Mouse (Mus musculus) heart, embryonic 16.5 days (tissue): ENCODE results near the gene Anks1b. TPM values are rescaled to one million over a fixed set of nuclear protein-coding genes. Genes with fewer than 3 reads are reported as not detected.

Experiments
- ATAC-seq: fragments of 200-750 bp; cut with Nextera tagmentation; replicated peaks from 2 replicates; pipeline ENCODE4 v1.8.0; 2017; ENCODE audit warnings: moderate number of reproducible peaks; ENCODE audit not compliant: insufficient read depth, low FRiP score; ENCODE audit errors: extremely low read depth
- H3K27ac ChIP-seq: fragments of 300-500 bp; sonication (generic); 2 replicates; pipeline ENCODE4 v1.5.1; 2014; ENCODE audit warnings: mild to moderate bottlenecking, low read length, control low read depth, moderate library complexity
- H3K27me3 ChIP-seq: fragments of 300-500 bp; sonication (generic); 2 replicates; pipeline ENCODE4 v1.6.1; 2014; ENCODE audit warnings: low read length, mixed read lengths; ENCODE audit not compliant: control insufficient read depth, insufficient read depth
- H3K36me3 ChIP-seq: fragments of 300-500 bp; sonication (generic); 2 replicates; pipeline ENCODE4 v1.6.1; 2014; ENCODE audit not compliant: control insufficient read depth, insufficient read depth
- H3K4me1 ChIP-seq: fragments of 300-500 bp; sonication (generic); 2 replicates; pipeline ENCODE4 v1.6.1; 2014; ENCODE audit warnings: low read length, mixed read lengths; ENCODE audit not compliant: control insufficient read depth, insufficient read depth
- H3K4me2 ChIP-seq: fragments of 300-500 bp; sonication (generic); 2 replicates; pipeline ENCODE4 v1.6.1; 2014; ENCODE audit warnings: low read depth, mild to moderate bottlenecking, control low read depth, low read length
- H3K4me3 ChIP-seq: fragments of 300-500 bp; sonication (generic); 2 replicates; pipeline ENCODE4 v1.5.1; 2014; ENCODE audit warnings: mild to moderate bottlenecking, control low read depth, low read length
- H3K9ac ChIP-seq: fragments of 300-500 bp; sonication (generic); 2 replicates; pipeline ENCODE4 v1.6.1; 2014; ENCODE audit warnings: low read length, control low read depth
- H3K9me3 ChIP-seq: fragments of 300-500 bp; sonication (generic); replicated peaks from 2 replicates; pipeline ENCODE4 v1.6.1; 2016; ENCODE audit warnings: low read length; ENCODE audit not compliant: control insufficient read depth
- WGBS: fragments of 180-500 bp; shearing (Covaris S2); extraction: QIAGEN DNeasy Blood & Tissue Kit; methylation state at CpG from one replicate; pipeline ENCODE4 v1.1.7; 2014; 5-methylcytosine and 5-hydroxymethylcytosine counted together
- polyA plus RNA-seq: library from polyadenylated mRNA; unstranded; fragments of >200 nt; fragmentation: Nextera tagmentation; extraction: Ambion mirVana; gene quantifications from 2 replicates; pipeline ENCODE4 v1.2.1, GENCODE M21; 2015

Gene Anks1b
- polyA plus RNA-seq, 1 experiment from 2014 or later = 0.13 TPM

DNA sequence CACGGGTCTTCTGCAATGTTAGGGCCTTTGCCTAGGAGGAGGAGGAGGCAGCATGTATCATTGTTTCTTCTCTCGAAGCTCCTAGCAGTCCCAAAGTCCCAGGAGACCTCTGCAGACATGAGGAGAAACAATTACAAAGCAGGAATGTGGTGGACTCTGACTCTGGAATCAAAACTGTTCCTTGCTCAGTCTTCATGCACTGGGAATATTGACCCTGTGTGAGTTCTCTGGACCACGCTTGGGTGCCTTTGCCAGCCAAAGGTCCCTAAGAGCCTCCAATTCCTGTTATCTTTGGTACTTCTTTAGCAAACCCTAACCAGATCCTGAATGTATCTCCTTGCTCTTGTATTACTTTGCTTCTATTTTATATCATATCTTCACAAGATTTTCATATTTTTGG lies 1000.9 kb downstream of the Anks1b start:
- 73% methylated on average over 3 of the region's 3 CpGs for WGBS
- Histone ChIP-seq H3K9ac (no peak overlapping the region), H3K27me3 (no peaks in the 10 kb centered on the region), H3K4me2 (no peak overlapping the region), H3K9me3 (no peaks in the 10 kb centered on the region; the same call in 1 of the 2 replicates), H3K27ac (no peak overlapping the region), H3K36me3 (no peaks in the 10 kb centered on the region), H3K4me3 (no peak overlapping the region), H3K4me1 (no peaks in the 10 kb centered on the region)
- ATAC-seq = no peak

DNA sequence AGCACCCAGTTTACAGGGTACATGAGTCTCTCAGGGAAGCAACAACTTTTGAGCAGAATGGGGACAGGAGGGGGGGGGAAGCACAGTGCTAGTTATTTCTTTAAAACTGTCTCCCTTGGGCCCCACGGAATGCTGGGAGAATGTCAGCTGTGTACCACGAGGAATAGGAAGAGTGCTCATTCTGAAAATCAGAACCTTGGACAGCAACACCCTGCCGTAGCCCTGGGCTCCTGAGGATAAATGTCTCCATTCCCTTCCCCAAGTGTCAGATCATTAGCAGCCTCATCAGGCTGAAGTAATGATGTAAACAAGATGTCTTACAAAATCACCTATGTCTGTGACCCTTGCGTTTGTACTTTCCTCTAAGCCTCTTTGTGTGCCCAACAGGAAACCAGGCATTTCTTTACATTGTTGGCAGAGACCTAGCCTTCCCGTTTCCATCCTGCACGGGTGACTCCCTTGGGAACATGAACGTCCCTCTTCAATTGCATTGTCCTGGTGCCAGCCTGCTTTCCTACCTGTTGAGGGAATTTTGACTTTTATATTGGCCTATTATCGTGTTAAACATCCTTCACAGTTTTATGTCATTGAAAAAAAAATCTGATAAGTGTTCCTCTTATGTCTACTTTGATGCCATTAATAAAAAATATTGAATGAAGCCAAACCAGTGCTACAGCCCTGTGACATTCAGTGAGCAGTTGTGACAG lies 1007.7 kb downstream of the Anks1b start:
- no peak for ATAC-seq
- H3K9me3 ChIP-seq = no peaks in the 10 kb centered on the region
- no peak overlapping the region for H3K4me2 ChIP-seq
- no peaks in the 10 kb centered on the region for H3K36me3 ChIP-seq
- no peaks in the 10 kb centered on the region for H3K4me1 ChIP-seq
- no peak overlapping the region for H3K27ac ChIP-seq
- H3K9ac ChIP-seq = no peak overlapping the region
- WGBS = 21% methylated on average over 8 of the region's 8 CpGs
- H3K27me3 ChIP-seq = no peaks in the 10 kb centered on the region
- H3K4me3 ChIP-seq = no peak overlapping the region

DNA sequence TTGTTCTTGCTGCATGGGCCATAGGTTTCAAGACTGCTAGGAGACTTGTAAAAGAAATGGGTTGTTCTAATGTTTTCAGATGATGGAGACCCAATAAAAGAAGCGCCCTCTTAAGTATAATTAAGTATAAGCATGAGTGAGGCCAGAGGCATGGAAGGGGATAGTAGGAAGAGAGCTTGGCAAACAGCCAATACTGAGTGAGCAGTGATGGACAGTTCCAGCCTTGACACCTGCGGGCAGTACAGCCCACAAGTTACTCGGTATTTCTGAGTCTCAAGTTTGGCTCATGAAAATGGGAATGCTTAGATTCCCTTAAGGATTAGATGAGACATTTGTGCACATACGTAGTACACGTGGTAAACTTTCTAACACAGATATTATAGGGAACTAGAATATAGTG lies 1016.3 kb downstream of the Anks1b start:
- Histone ChIP-seq H3K4me3 (no peak overlapping the region), H3K4me1 (no peaks in the 10 kb centered on the region), H3K4me2 (no peak overlapping the region), H3K27ac (no peak overlapping the region), H3K9me3 (no peaks in the 10 kb centered on the region), H3K27me3 (no peaks in the 10 kb centered on the region), H3K36me3 (no peaks in the 10 kb centered on the region), H3K9ac (no peak overlapping the region)
- WGBS = 65% methylated on average over 5 of the region's 5 CpGs
- ATAC-seq = no peak

DNA sequence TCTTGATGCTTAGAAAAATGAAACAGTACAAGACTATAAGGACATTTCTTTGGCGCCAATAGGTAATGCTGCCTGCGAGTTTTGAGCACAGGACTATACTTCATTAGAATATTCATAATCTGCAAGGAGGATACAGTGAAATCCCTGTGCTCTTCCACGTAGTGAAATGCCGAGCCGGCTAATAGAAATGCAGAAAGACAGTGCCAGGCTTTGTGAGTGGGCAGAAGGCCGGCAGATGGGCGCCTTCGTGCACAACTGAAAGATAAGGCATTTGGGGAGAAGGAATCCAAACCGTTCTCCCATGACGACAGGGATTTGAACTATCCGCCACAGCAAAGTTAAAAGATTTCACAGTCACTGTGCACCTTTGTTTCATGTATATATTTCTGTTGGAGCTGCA lies 1019.4 kb downstream of the Anks1b start:
- no peak for ATAC-seq
- Histone ChIP-seq H3K9me3 (no peaks in the 10 kb centered on the region), H3K4me3 (no peak overlapping the region), H3K27ac (no peak overlapping the region), H3K4me2 (no peak overlapping the region), H3K9ac (no peak overlapping the region), H3K36me3 (no peaks in the 10 kb centered on the region), H3K4me1 (no peaks in the 10 kb centered on the region), H3K27me3 (no peaks in the 10 kb centered on the region)
- 74% methylated on average over 11 of the region's 11 CpGs for WGBS

DNA sequence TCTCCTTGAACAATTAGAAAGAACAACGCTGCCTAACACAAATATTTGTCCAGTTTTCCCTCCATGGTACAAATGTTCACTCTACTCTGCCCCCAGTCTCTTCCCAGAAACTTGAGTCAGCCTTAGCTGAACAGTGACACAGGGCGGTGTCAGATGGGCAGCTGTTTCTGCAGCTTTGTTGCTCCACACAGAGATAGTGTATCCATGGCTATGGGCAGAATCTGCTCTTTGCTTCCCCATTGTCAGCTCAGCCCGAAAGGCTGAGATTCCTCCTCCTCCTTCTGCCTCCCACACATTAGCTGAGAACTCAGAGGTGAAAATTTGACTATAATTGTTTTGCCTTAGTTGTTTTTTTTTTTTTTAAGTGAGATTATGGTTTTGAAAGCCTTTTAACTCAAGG lies 1024.6 kb downstream of the Anks1b start:
- WGBS = 50% methylated on average over 3 of the region's 3 CpGs
- Histone ChIP-seq H3K9ac (no peak overlapping the region), H3K4me3 (no peak overlapping the region)

DNA sequence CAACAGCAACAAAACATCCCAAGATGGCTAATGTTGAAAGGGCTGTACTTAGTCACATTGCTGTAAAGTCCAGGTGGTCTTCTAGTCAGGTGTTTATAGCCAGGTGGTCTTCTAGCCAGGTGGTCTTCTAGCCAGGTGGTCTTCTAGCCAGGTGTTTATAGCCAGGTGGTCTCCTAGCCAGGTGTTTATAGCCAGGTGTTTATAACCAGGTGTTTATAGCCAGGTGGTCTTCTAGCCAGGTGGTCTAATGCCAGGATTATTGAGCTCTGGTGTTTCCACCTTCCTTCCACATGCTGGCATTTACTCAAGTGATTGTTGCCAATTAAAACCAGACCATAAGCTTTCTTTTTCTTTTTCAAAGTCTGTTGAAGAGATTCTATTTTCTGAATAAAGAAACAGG lies 1030.9 kb downstream of the Anks1b start:
- Histone ChIP-seq H3K4me1 (no peaks in the 10 kb centered on the region), H3K4me3 (no peak overlapping the region), H3K36me3 (no peaks in the 10 kb centered on the region), H3K9me3 (no peaks in the 10 kb centered on the region), H3K4me2 (no peak overlapping the region), H3K27me3 (0 out of 2 replicates have a peak, but pooled peaks cover 2% of the 10 kb centered on the region), H3K27ac (no peak overlapping the region), H3K9ac (no peak overlapping the region)
- no peak for ATAC-seq

More for the DNA sequence above, 1024.6 kb downstream of the Anks1b start:
- Histone ChIP-seq H3K36me3 (no peaks in the 10 kb centered on the region), H3K9me3 (no peaks in the 10 kb centered on the region), H3K4me2 (no peak overlapping the region), H3K27ac (no peak overlapping the region), H3K4me1 (no peaks in the 10 kb centered on the region), H3K27me3 (peaks cover 2% of the 10 kb centered on the region; the same call in 1 of the 2 replicates)
- ATAC-seq = no peak

DNA sequence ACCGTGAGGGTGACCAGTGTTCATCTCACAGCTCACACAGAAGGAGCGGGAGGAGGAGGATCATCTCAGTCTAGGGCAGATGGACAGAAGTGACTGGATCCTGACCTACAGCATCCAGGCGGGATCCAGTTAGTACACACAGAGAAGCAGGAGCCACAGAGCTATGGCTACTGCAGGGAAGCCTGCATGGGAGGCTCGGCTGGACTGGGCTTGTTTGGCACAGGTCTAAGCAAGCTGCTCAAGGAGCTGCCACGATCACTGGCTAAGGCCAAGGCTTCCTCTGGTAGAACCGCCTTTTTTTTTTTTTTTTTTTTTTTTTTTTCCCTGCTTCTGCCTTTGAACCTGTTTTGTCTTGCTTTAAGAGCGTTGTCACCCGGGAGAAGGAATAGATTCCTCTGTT lies 1034.1 kb downstream of the Anks1b start:
- H3K27ac ChIP-seq = no peak overlapping the region
- no peak overlapping the region for H3K9ac ChIP-seq
- H3K9me3 ChIP-seq = no peaks in the 10 kb centered on the region
- no peak overlapping the region for H3K4me2 ChIP-seq
- H3K27me3 ChIP-seq = 0 out of 2 replicates have a peak, but pooled peaks cover 2% of the 10 kb centered on the region
- no peak for ATAC-seq
- no peak overlapping the region for H3K4me3 ChIP-seq
- WGBS = 60% methylated on average over 8 of the region's 8 CpGs
- H3K4me1 ChIP-seq = no peaks in the 10 kb centered on the region
- H3K36me3 ChIP-seq = no peaks in the 10 kb centered on the region

DNA sequence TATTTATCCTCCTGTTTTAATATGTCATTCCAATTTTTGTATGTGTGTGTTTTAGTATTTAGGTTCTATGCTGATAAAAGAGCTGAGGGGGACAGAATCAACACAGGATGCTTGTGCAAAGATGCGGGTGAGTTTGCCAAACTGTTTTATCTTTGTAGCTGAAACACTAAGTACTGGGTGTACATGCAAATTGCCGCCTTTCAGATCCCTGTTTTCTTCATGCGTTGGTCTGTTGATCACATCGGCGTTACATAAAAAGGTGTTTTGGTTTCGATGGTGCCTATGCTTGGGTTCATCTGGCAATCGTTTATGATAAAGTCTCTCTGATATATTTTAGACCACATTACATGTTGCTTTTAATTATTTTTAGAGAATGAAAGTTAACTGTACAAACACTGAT lies 1050.2 kb downstream of the Anks1b start:
- H3K4me3 ChIP-seq = no peak overlapping the region

DNA sequence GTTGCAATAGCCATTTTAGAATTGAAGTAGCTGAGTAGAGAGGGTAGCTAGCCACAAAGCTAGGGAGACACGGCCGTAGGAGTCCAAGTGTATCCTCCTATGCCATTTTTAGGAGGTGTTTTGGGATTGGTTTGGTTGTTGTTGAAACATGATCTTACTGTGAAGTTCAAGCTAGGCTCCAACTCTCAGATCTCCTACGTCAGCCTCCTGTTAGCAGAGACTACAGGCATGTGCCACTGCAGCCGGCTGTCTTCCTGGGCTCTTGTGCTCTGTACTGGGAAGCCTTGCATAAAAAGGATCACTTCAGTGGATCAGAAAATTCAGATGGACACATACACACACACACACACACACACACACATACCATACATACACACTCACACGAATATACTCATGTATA lies 1059.8 kb downstream of the Anks1b start:
- ATAC-seq = no peak

More for the DNA sequence above, 1050.2 kb downstream of the Anks1b start:
- no peaks in the 10 kb centered on the region for H3K27me3 ChIP-seq
- no peaks in the 10 kb centered on the region for H3K36me3 ChIP-seq
- no peak overlapping the region for H3K4me2 ChIP-seq
- ATAC-seq = no peak
- 84% methylated on average over 7 of the region's 7 CpGs for WGBS
- H3K4me1 ChIP-seq = no peaks in the 10 kb centered on the region
- H3K27ac ChIP-seq = no peak overlapping the region
- H3K9ac ChIP-seq = no peak overlapping the region
- H3K9me3 ChIP-seq = 0 out of 2 replicates have a peak, but pooled peaks cover 2% of the 10 kb centered on the region

More for the DNA sequence above, 1059.8 kb downstream of the Anks1b start:
- no peaks in the 10 kb centered on the region for H3K36me3 ChIP-seq
- no peaks in the 10 kb centered on the region for H3K4me1 ChIP-seq
- no peak overlapping the region for H3K4me2 ChIP-seq
- no peaks in the 10 kb centered on the region for H3K27me3 ChIP-seq
- 0 out of 2 replicates have a peak, but pooled peaks cover 4% of the 10 kb centered on the region for H3K9me3 ChIP-seq
- H3K9ac ChIP-seq = no peak overlapping the region
- H3K27ac ChIP-seq = no peak overlapping the region
- WGBS = 47% methylated on average over 5 of the region's 5 CpGs
- H3K4me3 ChIP-seq = no peak overlapping the region
